Mouse (Mus musculus) ovary, adult 18-20 months (tissue): Measurements from ENCODE around the gene Itgb3bp.

ENCODE experiments used
- DNase-seq: peaks from one replicate; pipeline ENCODE4 v3.0.0; 2022; ENCODE audit warnings: low spot score, mixed read lengths

Itgb3bp gene

DNA sequence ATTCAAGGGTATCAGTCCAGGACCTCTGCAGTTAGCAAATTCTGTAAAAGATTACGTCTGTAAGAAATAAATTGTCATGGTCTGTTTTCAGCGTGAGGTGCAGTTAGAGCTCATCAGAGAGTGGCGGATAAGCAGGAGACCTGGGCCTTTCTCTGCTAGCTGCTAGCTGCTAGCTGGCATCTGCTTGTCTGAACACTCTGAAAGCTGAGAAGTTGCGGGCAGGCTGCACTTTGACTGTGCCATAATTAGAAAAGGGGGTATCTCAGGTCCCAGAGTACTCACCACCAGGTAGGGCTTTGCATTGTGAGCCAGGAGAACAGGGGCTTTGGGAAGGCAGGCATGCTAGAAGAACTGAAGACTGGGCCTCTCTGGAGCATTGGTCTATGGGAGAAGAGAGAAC is 2.2 kb upstream of the Itgb3bp start:
- no peak for DNase-seq

DNA sequence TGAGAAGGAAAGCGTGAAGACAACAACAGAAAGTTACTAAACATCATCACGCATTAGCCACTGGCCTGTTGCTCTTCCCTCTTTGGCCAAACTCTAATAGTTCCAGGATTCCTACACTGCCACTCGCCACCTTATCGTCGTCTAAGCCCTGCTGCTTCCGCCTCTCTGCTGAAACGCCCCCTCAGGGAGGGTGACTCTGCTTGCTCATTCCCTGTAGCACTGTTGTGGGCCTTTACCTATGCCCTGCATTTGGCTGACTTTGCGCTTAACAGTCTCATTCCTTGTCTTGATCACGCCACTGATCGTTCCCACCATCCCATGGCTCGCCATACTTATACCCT is 1.6 kb upstream of the Itgb3bp start:
- DNase-seq, result no peak

GRCm38 (mm10) chr4:99930518-99931239 is 1.1 kb upstream of the Itgb3bp start:
- no peak for DNase-seq

GRCm38 (mm10) chr4:99929149-99929612 is 432 bp downstream of the Itgb3bp start, which contains the start of gene Pgm1:
Pgm1 (plus strand) TSS chr4:99929414.
- peak; percentile 77 for DNase-seq

- DNase-seq, result no peak
These were observed 1.1 kb downstream of the Itgb3bp start for GRCm38 (mm10) chr4:99928521-99928920.

- DNase-seq, result no peak
These were observed 3.2 kb downstream of the Itgb3bp start for GRCm38 (mm10) chr4:99926380-99926779.

GRCm38 (mm10) chr4:99913894-99914451 is 15.6 kb downstream of the Itgb3bp start:
- DNase-seq, result no peak

GRCm38 (mm10) chr4:99882405-99882804 is 47.2 kb downstream of the Itgb3bp start:
- DNase-seq, result no peak

DNA sequence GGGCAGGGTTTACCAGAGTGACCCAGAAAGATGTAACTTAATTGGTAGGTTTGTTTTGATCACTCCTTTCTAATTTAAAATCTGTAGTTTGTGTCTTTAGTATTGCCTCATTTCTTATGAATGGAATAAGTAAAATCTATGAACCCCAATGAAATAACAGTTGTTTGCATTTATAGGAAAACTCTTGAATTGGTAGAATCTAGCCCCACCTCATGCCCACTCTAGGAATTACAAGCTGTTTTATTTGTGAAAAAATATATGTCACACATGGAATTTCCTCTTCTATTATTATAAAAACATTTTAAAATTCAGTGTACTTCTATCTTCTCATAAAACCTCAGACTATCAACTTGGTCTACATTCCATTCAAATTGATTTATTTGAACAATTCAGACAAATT is 47.7 kb downstream of the Itgb3bp start:
- no peak for DNase-seq

- DNase-seq, result peak; percentile 64
These were observed 100.2 kb downstream of the Itgb3bp start, which contains the start of gene Efcab7 for GRCm38 (mm10) chr4:99829094-99830073. Efcab7 (plus strand) TSS chr4:99829198.

- no peak for DNase-seq
These were observed 100.9 kb downstream of the Itgb3bp start for GRCm38 (mm10) chr4:99828739-99829093.

- DNase-seq, result no peak
These were observed 101.3 kb downstream of the Itgb3bp start for GRCm38 (mm10) chr4:99828337-99828736.

DNA sequence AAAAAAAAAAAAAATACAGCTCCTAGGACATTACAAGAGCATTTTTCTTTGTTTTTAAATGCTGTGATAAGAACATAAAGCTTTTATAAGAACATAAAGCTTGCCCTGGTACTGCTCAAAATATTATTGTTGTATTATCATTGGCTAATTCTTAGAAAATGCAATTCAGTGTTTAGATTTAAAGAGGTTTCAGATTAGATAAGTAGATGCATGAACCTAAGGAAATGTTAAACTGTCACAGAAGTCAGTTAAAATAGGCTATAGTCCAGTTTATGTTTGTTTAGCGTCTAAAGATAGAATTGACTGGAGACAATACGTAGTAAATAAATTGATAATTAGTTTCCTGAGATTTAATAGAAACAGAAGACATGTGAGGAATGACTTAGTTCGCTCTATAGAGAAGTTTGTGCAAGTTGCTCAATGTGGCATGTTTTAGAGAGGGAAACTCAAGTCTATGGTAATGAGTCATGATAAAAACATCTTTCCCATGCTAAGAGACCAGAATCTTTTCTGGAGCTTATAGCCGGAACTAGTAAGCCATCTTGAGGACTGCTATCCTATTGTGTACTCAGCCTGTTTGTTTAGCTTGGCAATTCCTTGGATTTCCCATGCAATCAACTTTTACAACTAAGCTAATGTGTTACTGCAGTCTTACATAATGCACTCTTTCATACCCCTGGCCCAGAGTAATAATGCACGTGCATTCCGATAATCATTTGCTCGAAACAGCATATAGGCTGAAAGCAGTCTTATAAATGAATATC is 112.7 kb downstream of the Itgb3bp start:
- DNase-seq, result no peak

DNA sequence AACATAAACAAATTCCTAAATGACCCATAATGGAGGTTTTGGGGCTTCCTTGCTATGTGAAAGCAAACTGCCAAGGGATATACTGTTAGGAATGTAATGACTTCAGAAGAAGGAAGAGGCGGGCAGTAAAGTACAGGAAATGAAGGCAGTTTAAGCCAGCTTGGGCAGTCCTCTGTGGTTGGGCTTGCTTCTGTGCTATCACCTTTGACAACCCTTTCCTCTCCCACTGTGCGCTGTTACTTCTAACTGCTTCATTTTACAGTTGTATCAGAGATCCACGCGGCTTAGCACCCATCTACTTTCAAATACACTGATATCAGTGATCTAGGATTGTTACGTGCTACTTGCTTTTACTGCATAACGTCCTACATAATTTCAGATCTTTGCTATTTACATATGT is 137.2 kb downstream of the Itgb3bp start:
- no peak for DNase-seq

- DNase-seq, result no peak
These were observed 156.6 kb downstream of the Itgb3bp start for GRCm38 (mm10) chr4:99773041-99773440.

- no peak for DNase-seq
These were observed 159.1 kb downstream of the Itgb3bp start for GRCm38 (mm10) chr4:99770555-99770954.

- DNase-seq, result no peak
These were observed 162.9 kb downstream of the Itgb3bp start for GRCm38 (mm10) chr4:99766753-99767152.

- DNase-seq, result no peak
These were observed 163.3 kb downstream of the Itgb3bp start for GRCm38 (mm10) chr4:99766303-99766702.

GRCm38 (mm10) chr4:99752426-99752825 is 177.2 kb downstream of the Itgb3bp start:
- no peak for DNase-seq

DNA sequence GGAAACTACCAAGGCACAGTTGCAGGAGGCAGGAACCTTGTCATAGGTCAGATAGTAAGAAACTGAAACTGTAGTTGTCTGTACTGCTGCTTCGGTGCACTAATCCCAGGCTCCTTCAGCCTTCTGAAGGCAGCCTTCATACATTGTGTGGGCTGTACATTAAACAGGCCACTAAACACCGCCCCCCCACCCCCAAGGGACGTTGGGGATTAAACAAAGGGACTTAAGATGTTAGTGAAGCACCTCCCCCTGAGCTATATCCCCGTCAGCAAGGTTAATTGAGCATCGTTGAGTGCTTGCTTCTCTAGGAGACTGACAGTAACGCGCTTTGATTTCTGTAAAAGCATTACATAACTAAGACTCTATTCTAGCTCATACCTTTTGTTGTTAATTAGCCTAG is 189.8 kb downstream of the Itgb3bp start:
- no peak for DNase-seq

DNA sequence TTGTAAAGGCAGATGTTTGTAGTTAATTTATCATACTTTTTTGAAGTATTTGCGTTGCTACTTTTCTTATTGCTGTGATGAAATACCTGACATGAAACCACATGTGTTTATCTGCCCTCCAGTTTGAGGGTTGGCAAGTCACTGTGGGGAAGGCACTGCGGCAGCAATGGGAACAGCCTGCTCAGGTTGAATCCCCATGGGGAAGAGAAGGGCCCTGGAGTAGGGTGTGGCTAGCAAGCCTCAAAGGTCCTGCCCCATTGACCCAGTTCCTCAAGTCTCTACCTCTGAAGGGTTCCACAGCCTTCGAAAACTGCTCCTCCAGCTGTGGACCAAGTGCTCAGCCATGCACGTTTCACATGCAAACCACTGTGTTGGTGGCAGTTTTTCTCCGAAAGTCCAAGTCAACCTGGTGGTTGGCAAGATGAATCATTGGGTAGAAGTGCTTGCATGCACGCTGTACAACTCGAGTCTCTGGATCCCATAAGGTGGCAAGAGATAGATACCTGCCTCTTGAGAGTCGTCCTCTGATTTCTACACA is 203.6 kb downstream of the Itgb3bp start:
- no peak for DNase-seq

GRCm38 (mm10) chr4:99724331-99724730 is 205.3 kb downstream of the Itgb3bp start:
- no peak for DNase-seq
